Mouse (Mus musculus): ENCODE measurements around the gene Dtx4.
A peak's percentile ranks its signal among the peaks of the same experiment; 100 is the strongest.
"Not testable (repeated sequence)": the region's sequence is repeated elsewhere in the genome, so short reads cannot be mapped to it uniquely, and the experiment has no call there.

Gene Dtx4

GRCm38 (mm10) chr19:12501370-12502347 is at the start of gene Dtx4:
Gene Dtx4 (minus strand): TSS chr19:12501454.
- peak; percentile 75 to 92 for DNase-seq (ENCODE audit: low spot score in 2 of 2)

GRCm38 (mm10) chr19:12550005-12550942 is 49.0 kb upstream of the Dtx4 start:
- DNase-seq (ENCODE audit: low spot score in 2 of 2) = no peak

- DNase-seq (ENCODE audit: low spot score in 2 of 2) = peak; percentile 16 to 70
Measured at GRCm38 (mm10) chr19:12549166-12549565, 47.9 kb upstream of the Dtx4 start.

- not testable (repeated sequence) for DNase-seq (ENCODE audit: low spot score in 2 of 2)
Measured at GRCm38 (mm10) chr19:12545440-12545839, 44.2 kb upstream of the Dtx4 start, which contains the start of gene Fam111a. Gene Fam111a (plus strand): TSS chr19:12545740.

GRCm38 (mm10) chr19:12541644-12542043 is 40.4 kb upstream of the Dtx4 start:
- DNase-seq (ENCODE audit: low spot score in 2 of 2) = peak in 1 of 2 experiments; percentile 32

GRCm38 (mm10) chr19:12540727-12541126 is 39.5 kb upstream of the Dtx4 start:
- DNase-seq (ENCODE audit: low spot score in 2 of 2) = no peak

GRCm38 (mm10) chr19:12539975-12540374 is 38.7 kb upstream of the Dtx4 start:
- no peak for DNase-seq (ENCODE audit: low spot score in 2 of 2)

GRCm38 (mm10) chr19:12537168-12537567 is 35.9 kb upstream of the Dtx4 start:
- no peak for DNase-seq (ENCODE audit: low spot score in 2 of 2)

GRCm38 (mm10) chr19:12523377-12523776 is 22.1 kb upstream of the Dtx4 start:
- DNase-seq (ENCODE audit: low spot score in 2 of 2) = no peak

- no peak for DNase-seq (ENCODE audit: low spot score in 2 of 2)
Measured at GRCm38 (mm10) chr19:12518541-12518890, 17.3 kb upstream of the Dtx4 start.

GRCm38 (mm10) chr19:12517671-12518540 is 16.7 kb upstream of the Dtx4 start:
- peak; percentile 22 to 41 for DNase-seq (ENCODE audit: low spot score in 2 of 2)

GRCm38 (mm10) chr19:12514621-12515020 is 13.4 kb upstream of the Dtx4 start:
- DNase-seq (ENCODE audit: low spot score in 2 of 2) = no peak

- no peak for DNase-seq (ENCODE audit: low spot score in 2 of 2)
Measured at GRCm38 (mm10) chr19:12502756-12503155, 1.5 kb upstream of the Dtx4 start.

- peak; percentile 16 to 25 for DNase-seq (ENCODE audit: low spot score in 2 of 2)
Measured at GRCm38 (mm10) chr19:12500881-12501311, 358 bp downstream of the Dtx4 start.

- no peak for DNase-seq (ENCODE audit: low spot score in 2 of 2)
Measured at GRCm38 (mm10) chr19:12500124-12500523, 1.1 kb downstream of the Dtx4 start.

- DNase-seq (ENCODE audit: low spot score in 2 of 2) = no peak
Measured at GRCm38 (mm10) chr19:12499485-12499884, 1.8 kb downstream of the Dtx4 start.

GRCm38 (mm10) chr19:12498941-12499340 is 2.3 kb downstream of the Dtx4 start:
- no peak for DNase-seq (ENCODE audit: low spot score in 2 of 2)

- DNase-seq (ENCODE audit: low spot score in 2 of 2) = no peak
Measured at GRCm38 (mm10) chr19:12498321-12498720, 2.9 kb downstream of the Dtx4 start.

GRCm38 (mm10) chr19:12497909-12498308 is 3.3 kb downstream of the Dtx4 start:
- no peak for DNase-seq (ENCODE audit: low spot score in 2 of 2)

GRCm38 (mm10) chr19:12496241-12496640 is 5.0 kb downstream of the Dtx4 start:
- no peak for DNase-seq (ENCODE audit: low spot score in 2 of 2)

- no peak for DNase-seq (ENCODE audit: low spot score in 2 of 2)
Measured at GRCm38 (mm10) chr19:12494972-12495535, 6.2 kb downstream of the Dtx4 start.

All from spleen, postnatal 10 days (tissue).